In the genomic region with DNA sequence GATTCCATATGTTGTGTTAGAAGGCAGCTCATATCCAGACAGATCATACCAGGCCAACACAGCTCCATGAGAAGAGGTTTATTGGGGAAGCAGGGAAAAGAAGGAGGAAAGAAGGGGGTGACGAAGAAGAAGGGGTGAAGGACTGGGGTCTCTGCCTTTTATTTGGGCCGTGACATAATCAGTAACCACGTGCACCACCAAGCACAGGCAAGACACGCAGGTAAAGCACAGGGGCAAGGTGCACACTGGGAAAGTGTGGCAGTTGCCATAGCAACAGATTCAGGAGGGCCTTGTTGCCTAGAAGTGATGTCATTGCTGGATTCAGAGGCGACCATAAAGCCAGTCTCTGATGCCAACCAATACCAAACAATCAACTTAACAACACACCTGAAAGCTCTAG, we compare ENCODE assay signal across 30 mouse cellular contexts.
"Had no signal": no experiment of that assay in that cellular context is flagged by ENCODE, and none has a peak within 500 bp of the region (broad histone marks: within the 10 kb centered on the region; RNA-seq: fewer than 3 reads in every experiment).

No protein-coding gene starts in this region.

- H3K4me3 ChIP-seq: left cerebral cortex, adult 2 months; limb, embryonic 10.5 days; limb, embryonic 12.5 days; limb, embryonic 13.5 days; limb, embryonic 15.5 days; liver, embryonic 12.5 days; liver, embryonic 13.5 days; liver, embryonic 15.5 days; lung, embryonic 15.5 days; megakaryocyte, embryonic 14.5 days; midbrain, embryonic 10.5 days; midbrain, embryonic 12.5 days; midbrain, embryonic 13.5 days; myocyte had no signal

- H3K9ac ChIP-seq: limb, embryonic 12.5 days; limb, embryonic 13.5 days; limb, embryonic 15.5 days; liver, embryonic 12.5 days; liver, embryonic 13.5 days; liver, embryonic 14.5 days; liver, embryonic 15.5 days; liver, postnatal 0 days; lung, embryonic 14.5 days; lung, embryonic 15.5 days; midbrain, embryonic 12.5 days; midbrain, embryonic 13.5 days had no signal

- ATAC-seq: liver, embryonic 12.5 days; liver, postnatal 0 days; lung, postnatal 0 days; midbrain, embryonic 13.5 days; midbrain, embryonic 16.5 days had no signal

- H3K36me3 ChIP-seq: limb, embryonic 10.5 days; limb, embryonic 12.5 days; limb, embryonic 13.5 days; limb, embryonic 15.5 days; liver, embryonic 12.5 days; liver, embryonic 13.5 days; liver, embryonic 15.5 days; lung, embryonic 15.5 days; midbrain, embryonic 10.5 days; midbrain, embryonic 12.5 days; midbrain, embryonic 13.5 days had no signal

- H3K9me3 ChIP-seq: limb, embryonic 10.5 days; limb, embryonic 12.5 days; limb, embryonic 13.5 days; limb, embryonic 15.5 days; liver, embryonic 12.5 days; liver, embryonic 13.5 days; liver, embryonic 15.5 days; lung, embryonic 15.5 days; midbrain, embryonic 12.5 days; midbrain, embryonic 13.5 days had no signal

- H3K4me2 ChIP-seq: limb, embryonic 12.5 days; limb, embryonic 13.5 days; limb, embryonic 15.5 days; liver, embryonic 11.5 days; liver, embryonic 12.5 days; liver, embryonic 13.5 days; liver, embryonic 15.5 days; lung, embryonic 14.5 days; lung, embryonic 15.5 days; midbrain, embryonic 11.5 days; midbrain, embryonic 12.5 days; midbrain, embryonic 13.5 days had no signal

- H3K4me1 ChIP-seq: limb, embryonic 10.5 days; limb, embryonic 12.5 days; limb, embryonic 13.5 days; limb, embryonic 15.5 days; liver, embryonic 12.5 days; liver, embryonic 13.5 days; liver, embryonic 15.5 days; lung, embryonic 15.5 days; megakaryocyte, embryonic 14.5 days; midbrain, embryonic 10.5 days; midbrain, embryonic 12.5 days; midbrain, embryonic 13.5 days had no signal

- DNase-seq: left cerebral cortex, postnatal 4 days; liver; liver, embryonic 13.5 days; liver, postnatal 0 days; lung, adult 18-20 months; lung, adult 2 months; lung, embryonic 14.5 days; lung, postnatal 10 days; lung, postnatal 14 days; lung, postnatal 36 days; lung, postnatal 4 days had no signal

- H3K27ac ChIP-seq: left cerebral cortex, adult 2 months; limb, embryonic 10.5 days; limb, embryonic 12.5 days; limb, embryonic 13.5 days; limb, embryonic 15.5 days; liver, embryonic 12.5 days; liver, embryonic 13.5 days; liver, embryonic 14.5 days; liver, embryonic 15.5 days; lung, embryonic 15.5 days; macrophage; midbrain, embryonic 10.5 days; midbrain, embryonic 12.5 days; midbrain, embryonic 13.5 days had no signal

- H3K27me3 ChIP-seq: limb, embryonic 12.5 days; limb, embryonic 13.5 days; limb, embryonic 15.5 days; liver, embryonic 12.5 days; liver, embryonic 13.5 days; liver, embryonic 15.5 days; lung, embryonic 15.5 days; midbrain, embryonic 12.5 days; midbrain, embryonic 13.5 days had no signal
